ENCODE assay signal across 34 mouse cellular contexts in the genomic region with DNA sequence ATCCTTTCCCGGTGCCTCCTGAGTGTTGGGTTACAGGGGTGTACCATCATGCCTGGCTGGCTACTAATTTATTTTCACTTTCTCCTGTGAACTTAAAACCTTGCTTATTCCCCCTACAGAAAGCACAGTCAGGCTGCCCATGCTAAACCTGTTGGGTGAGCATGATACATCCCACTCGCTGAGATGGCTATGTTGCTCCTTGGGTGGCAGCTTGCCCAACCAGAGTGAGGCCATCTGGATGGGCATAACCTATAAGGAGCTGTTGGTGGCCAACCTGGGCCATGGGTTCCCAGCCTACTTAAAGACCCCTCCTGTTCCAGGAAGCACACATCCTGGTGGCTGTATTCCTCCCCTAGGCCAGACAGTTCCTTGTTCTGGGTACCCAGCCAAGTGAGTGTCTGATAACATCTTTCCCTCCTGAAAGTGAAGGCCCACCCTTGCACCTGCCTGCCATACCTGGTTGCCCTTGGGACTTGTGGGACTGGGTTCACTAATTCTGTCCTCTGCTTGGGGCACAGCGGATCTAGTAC. TPM values are rescaled to one million over a fixed set of nuclear protein-coding genes. Genes with fewer than 3 reads are reported as not detected.
A peak's percentile ranks its signal among the peaks of the same experiment; 100 is the strongest.
DNase-seq lines count a peak whose midpoint lies in the region; ATAC-seq and TF ChIP-seq lines count a peak whose summit lies in the region.
"Had no signal": no experiment of that assay in that cellular context is flagged by ENCODE, and none has a peak within 500 bp of the region (broad histone marks: within the 10 kb centered on the region; RNA-seq: fewer than 3 reads in every experiment).

No protein-coding gene starts in this region.

- ATAC-seq in kidney, embryonic 15.5 days (replicated peaks; ENCODE audit: low FRiP score) = peak; percentile 55; the same call in 1 of the 2 replicates
- no peak for ATAC-seq in erythroblast, adult 5-6 weeks (replicated peaks; ENCODE audit: low FRiP score, poor library complexity, severe bottlenecking)
- ATAC-seq in forebrain, embryonic 16.5 days = no peak
- ATAC-seq in intestine, postnatal 0 days = no peak
- ATAC-seq: forebrain, embryonic 15.5 days; midbrain, embryonic 16.5 days; Patski had no signal

- H3K27me3 ChIP-seq in kidney, embryonic 15.5 days = no peaks in the 10 kb centered on the region
- H3K27me3 ChIP-seq in forebrain, embryonic 16.5 days (replicated peaks; ENCODE audit: control insufficient read depth, insufficient read depth, low read length) = no peaks in the 10 kb centered on the region
- no peaks in the 10 kb centered on the region for H3K27me3 ChIP-seq in intestine, postnatal 0 days (replicated peaks; ENCODE audit: control insufficient read depth, insufficient read depth, low read length)
- H3K27me3 ChIP-seq: forebrain, embryonic 15.5 days; hindbrain, embryonic 12.5 days; liver, embryonic 15.5 days; Patski had no signal

- no peak overlapping the region for H3K9ac ChIP-seq in kidney, embryonic 15.5 days
- no peak overlapping the region for H3K9ac ChIP-seq in forebrain, embryonic 16.5 days (replicated peaks; ENCODE audit: low read depth, low read length)
- no peak overlapping the region for H3K9ac ChIP-seq in intestine, postnatal 0 days (ENCODE audit: low read depth, low read length)
- H3K9ac ChIP-seq: forebrain, embryonic 15.5 days; hindbrain, embryonic 12.5 days; limb, embryonic 12.5 days; liver, embryonic 15.5 days; lung, embryonic 14.5 days had no signal

- H3K4me3 ChIP-seq in kidney, embryonic 15.5 days (replicated peaks) = no peak overlapping the region
- H3K4me3 ChIP-seq in forebrain, embryonic 16.5 days (replicated peaks; ENCODE audit: low read length) = no peak overlapping the region
- H3K4me3 ChIP-seq in intestine, postnatal 0 days (ENCODE audit: low read depth, low read length) = no peak overlapping the region
- H3K4me3 ChIP-seq: forebrain, embryonic 10.5 days; forebrain, embryonic 15.5 days; hindbrain, embryonic 12.5 days; limb, embryonic 12.5 days; liver, embryonic 15.5 days had no signal

- no peaks in the 10 kb centered on the region for H3K36me3 ChIP-seq in kidney, embryonic 15.5 days
- H3K36me3 ChIP-seq in forebrain, embryonic 16.5 days (ENCODE audit: control insufficient read depth, insufficient read depth) = no peaks in the 10 kb centered on the region
- H3K36me3 ChIP-seq in intestine, postnatal 0 days (ENCODE audit: control insufficient read depth, insufficient read depth) = no peaks in the 10 kb centered on the region
- H3K36me3 ChIP-seq: forebrain, embryonic 10.5 days; limb, embryonic 12.5 days; liver, embryonic 15.5 days had no signal

- H3K9me3 ChIP-seq in kidney, embryonic 15.5 days (replicated peaks) = no peaks in the 10 kb centered on the region
- no peaks in the 10 kb centered on the region for H3K9me3 ChIP-seq in forebrain, embryonic 16.5 days (ENCODE audit: control insufficient read depth, low read length)
- no peaks in the 10 kb centered on the region for H3K9me3 ChIP-seq in intestine, postnatal 0 days (ENCODE audit: control insufficient read depth)
- H3K9me3 ChIP-seq: forebrain, embryonic 10.5 days; forebrain, embryonic 15.5 days; hindbrain, embryonic 12.5 days; limb, embryonic 12.5 days; liver, embryonic 15.5 days had no signal

- H3K4me2 ChIP-seq in kidney, embryonic 15.5 days = no peak overlapping the region
- H3K4me2 ChIP-seq in forebrain, embryonic 16.5 days (ENCODE audit: low read length) = no peak overlapping the region
- H3K4me2 ChIP-seq in intestine, postnatal 0 days (replicated peaks; ENCODE audit: low read depth) = no peak overlapping the region
- H3K4me2 ChIP-seq: forebrain, embryonic 15.5 days; heart, embryonic 11.5 days; hindbrain, embryonic 12.5 days; limb, embryonic 12.5 days; liver, embryonic 15.5 days; lung, embryonic 14.5 days had no signal

- peaks cover 39% of the 10 kb centered on the region for H3K4me1 ChIP-seq in kidney, embryonic 15.5 days
- peaks cover 9% of the 10 kb centered on the region for H3K4me1 ChIP-seq in forebrain, embryonic 16.5 days (replicated peaks; ENCODE audit: control insufficient read depth, insufficient read depth, low read length)
- no peaks in the 10 kb centered on the region for H3K4me1 ChIP-seq in intestine, postnatal 0 days (replicated peaks; ENCODE audit: control insufficient read depth, insufficient read depth, low read length)

- no peak for TF ChIP-seq CTCF in intestine, postnatal 0 days (IDR thresholded peaks at IDR 0.05; ENCODE audit: low read depth)

- H3K27ac ChIP-seq in kidney, embryonic 15.5 days = peak overlapping the region; percentile 72
- H3K27ac ChIP-seq in forebrain, embryonic 16.5 days (ENCODE audit: low read length) = no peak overlapping the region
- no peak overlapping the region for H3K27ac ChIP-seq in intestine, postnatal 0 days (ENCODE audit: low read depth, low read length)
- H3K27ac ChIP-seq: forebrain, embryonic 10.5 days; forebrain, embryonic 15.5 days; hindbrain, embryonic 12.5 days; limb, embryonic 12.5 days; liver, embryonic 15.5 days had no signal

- peak; percentile 40 for DNase-seq in urinary bladder, postnatal 14 days (ENCODE audit: low spot score)
- DNase-seq in urinary bladder, adult 18-20 months (ENCODE audit: low spot score in 2 of 2) = no peak
- peak; percentile 20 to 57 for DNase-seq in kidney, postnatal 25 days
- DNase-seq: adrenal gland, postnatal 10 days; cerebellum, adult 8-10 months; gastrocnemius, postnatal 14 days; heart, adult 11 months; heart, postnatal 36 days; layer of hippocampus, postnatal 36 days; lung, embryonic 14.5 days; lung, postnatal 14 days; right cerebral cortex, adult 18-20 months; spleen, adult 18-20 months; thymus, postnatal 36 days had no signal

- 62% methylated on average over 3 of the region's 3 CpGs for WGBS in kidney, embryonic 15.5 days
- 86% methylated on average over 3 of the region's 3 CpGs for WGBS in forebrain, embryonic 16.5 days
- WGBS in intestine, postnatal 0 days = 88% methylated on average over 3 of the region's 3 CpGs

RNA-seq across cellular contexts. Expression of gene Fam20c, which starts 31.7 kb away (rescaled TPM):
- polyA plus RNA-seq in kidney, embryonic 15.5 days (2015; fragmentation: Nextera tagmentation; extraction: Ambion mirVana) = 19.8 and 19.9 TPM in 2 replicates
- 0.19 and 1.5 TPM in 2 replicates for total RNA-seq in erythroblast, adult 5-6 weeks (2015; ENCODE audit: low replicate concordance)
- 0.60 and 3.3 TPM in 2 replicates for total RNA-seq in erythroblast, adult 5-6 weeks (2017; ENCODE audit: low replicate concordance)
- polyA plus RNA-seq in forebrain, embryonic 16.5 days (2015; fragmentation: Nextera tagmentation; extraction: Ambion mirVana) = 34.8 and 39.2 TPM in 2 replicates
- polyA plus RNA-seq in intestine, postnatal 0 days (2015; fragmentation: Nextera tagmentation; extraction: Ambion mirVana) = 2.5 and 3.3 TPM in 2 replicates
- total RNA-seq: MEL had no signal

RNA-seq across cellular contexts. Expression of gene Gm5294, which starts 33.8 kb away (rescaled TPM):
- not detected in 2 replicates for polyA plus RNA-seq in kidney, embryonic 15.5 days (2015; fragmentation: Nextera tagmentation; extraction: Ambion mirVana)
- not detected in 2 replicates for total RNA-seq in erythroblast, adult 5-6 weeks (2015; ENCODE audit: low replicate concordance)
- not detected in 2 replicates for total RNA-seq in erythroblast, adult 5-6 weeks (2017; ENCODE audit: low replicate concordance)
- polyA plus RNA-seq in forebrain, embryonic 16.5 days (2015; fragmentation: Nextera tagmentation; extraction: Ambion mirVana) = not detected in 2 replicates
- not detected in 2 replicates for polyA plus RNA-seq in intestine, postnatal 0 days (2015; fragmentation: Nextera tagmentation; extraction: Ambion mirVana)
- total RNA-seq: adrenal gland, postnatal 10 days; gastrocnemius, postnatal 14 days; heart, postnatal 36 days; layer of hippocampus, postnatal 36 days; left cerebral cortex, postnatal 25 days; liver, adult 2 months; MEL; neutrophil, adult 5-6 weeks had no signal
- polyA plus RNA-seq: embryonic facial prominence, embryonic 11.5 days; forebrain, embryonic 10.5 days; forebrain, embryonic 15.5 days; heart, embryonic 11.5 days; large intestine, adult 2 months; limb, embryonic 12.5 days; liver, adult 2 months; liver, embryonic 15.5 days; lung, embryonic 14.5 days; midbrain, embryonic 16.5 days; neural tube, embryonic 11.5 days; Patski; stomach, embryonic 16.5 days had no signal

Comparison
In these comparisons a context has a peak if more than half of its experiments do, and no peak if none do; other contexts are left out.
1. DNase-seq: peak in urinary bladder, postnatal 14 days (single experiment) and kidney, postnatal 25 days (2 of 2); none in urinary bladder, adult 18-20 months (0 of 2).